Mouse (Mus musculus) forebrain, postnatal 0 days (tissue): ENCODE measurements around the gene Pla2g4b. TPM values are rescaled to one million over a fixed set of nuclear protein-coding genes. Genes with fewer than 3 reads are reported as not detected.

Experiments
- ATAC-seq: fragments of 200-750 bp; cut with Nextera tagmentation; 2 replicates; pipeline ENCODE4 v1.8.0; 2017; ENCODE audit warnings: mild to moderate bottlenecking, moderate library complexity
- DNase-seq: peaks from one replicate; pipeline ENCODE4 v3.0.0-alpha.2; 2015
- H3K27ac ChIP-seq: fragments of 300-500 bp; sonication (generic); 2 replicates; pipeline ENCODE4 v1.5.1; 2014; ENCODE audit warnings: low read depth, mild to moderate bottlenecking, antibody characterized with exemption, low read length, moderate library complexity, mixed read lengths
- H3K27me3 ChIP-seq: fragments of 300-500 bp; sonication (generic); 2 replicates; pipeline ENCODE4 v1.6.1; 2014; ENCODE audit warnings: mild to moderate bottlenecking, low read length, mixed read lengths; ENCODE audit not compliant: insufficient read depth
- H3K36me3 ChIP-seq: fragments of 300-500 bp; sonication (generic); 2 replicates; pipeline ENCODE4 v1.6.1; 2014; ENCODE audit warnings: mild to moderate bottlenecking, moderate library complexity; ENCODE audit not compliant: insufficient read depth
- H3K4me1 ChIP-seq: fragments of 300-500 bp; sonication (generic); 2 replicates; pipeline ENCODE4 v1.6.1; 2014; ENCODE audit warnings: antibody characterized with exemption; ENCODE audit not compliant: insufficient read depth
- H3K4me2 ChIP-seq: fragments of 300-500 bp; sonication (generic); 2 replicates; pipeline ENCODE4 v1.6.1; 2014; ENCODE audit warnings: low read depth, mild to moderate bottlenecking, moderate library complexity
- H3K4me3 ChIP-seq: fragments of 300-500 bp; sonication (generic); 2 replicates; pipeline ENCODE4 v1.5.1; 2014; ENCODE audit warnings: low read depth, low read length, mixed read lengths
- H3K9ac ChIP-seq: fragments of 300-500 bp; sonication (generic); 2 replicates; pipeline ENCODE4 v1.6.1; 2014; ENCODE audit warnings: mild to moderate bottlenecking
- H3K9me3 ChIP-seq: fragments of 300-500 bp; sonication (generic); 2 replicates; pipeline ENCODE4 v1.6.1; 2016; ENCODE audit warnings: low read length
- CTCF ChIP-seq: sonication (generic); IDR thresholded peaks from 2 replicates; pipeline ENCODE4 v1.5.1; 2016; ENCODE audit warnings: antibody characterized with exemption, control low read depth, low read depth
- WGBS: fragments of 180-500 bp; shearing (Covaris S2); extraction: QIAGEN DNeasy Blood & Tissue Kit; methylation state at CpG from one replicate; pipeline ENCODE4 v1.1.7; 2014; 5-methylcytosine and 5-hydroxymethylcytosine counted together
- polyA plus RNA-seq: library from polyadenylated mRNA; unstranded; fragments of >200 nt; fragmentation: Nextera tagmentation; extraction: Ambion mirVana; gene quantifications from 2 replicates; pipeline ENCODE4 v1.2.1, GENCODE M21; 2015
- total RNA-seq: library from RNA; depleted of rRNA; stranded (reverse); fragments of >200 nt; gene quantifications from 2 replicates; pipeline ENCODE4 v1.2.3, GENCODE M21; 2014

The Pla2g4b gene
- total and polyA plus RNA-seq, 2 experiments from 2014 or later, result 0.13 to 11.1 TPM

DNA sequence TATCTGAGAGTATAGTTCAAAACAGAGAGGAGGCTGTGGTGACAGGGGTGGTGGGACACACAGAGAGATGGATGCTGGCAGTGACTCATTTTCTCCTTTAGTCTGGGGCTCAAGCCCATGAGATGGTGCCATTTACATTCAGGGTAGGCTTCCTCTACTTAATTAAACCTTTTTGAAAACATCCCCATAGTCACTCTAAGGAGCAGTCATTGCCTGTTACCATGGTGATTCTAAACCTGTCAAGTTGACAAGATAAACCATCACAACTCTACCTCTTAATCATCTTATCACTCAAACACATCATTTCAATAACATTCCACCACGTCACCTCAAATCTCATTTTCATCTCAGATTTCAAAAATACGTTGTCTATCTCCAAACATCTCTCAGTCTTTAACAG, 29.2 kb upstream of the Pla2g4b start:
- H3K9me3 ChIP-seq, result no peaks in the 10 kb centered on the region
- no peak overlapping the region for H3K9ac ChIP-seq
- ATAC-seq, result peak; percentile 85
- no peak overlapping the region for H3K4me3 ChIP-seq
- no peak overlapping the region for H3K27ac ChIP-seq
- no peaks in the 10 kb centered on the region for H3K27me3 ChIP-seq
- H3K4me1 ChIP-seq, result no peaks in the 10 kb centered on the region
- no peak for TF ChIP-seq CTCF
- DNase-seq, result peak; percentile 14
- peaks cover 15% of the 10 kb centered on the region for H3K36me3 ChIP-seq
- WGBS, result 67% methylated on average over 2 of the region's 2 CpGs
- no peak overlapping the region for H3K4me2 ChIP-seq

DNA sequence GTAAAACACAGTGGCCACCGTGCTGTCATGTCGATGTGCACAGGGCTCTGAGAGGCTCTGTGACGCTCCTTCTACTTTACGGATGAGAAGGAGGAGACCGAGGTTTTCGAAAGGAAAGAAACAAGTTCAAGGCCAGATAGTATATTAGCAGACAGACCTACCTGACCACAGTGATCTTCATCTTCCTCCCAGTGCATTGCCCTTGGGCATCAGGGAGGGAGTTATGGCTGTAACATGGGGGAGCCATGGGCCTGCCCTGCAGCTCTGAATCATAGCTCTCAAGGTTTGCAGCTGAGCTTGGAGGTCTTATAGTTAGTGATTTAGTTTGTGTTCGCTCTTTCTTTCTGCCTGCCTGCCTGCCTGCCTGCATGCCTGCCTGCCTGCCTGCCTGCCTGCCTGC, 26.5 kb upstream of the Pla2g4b start:
- Histone ChIP-seq H3K27ac (no peak overlapping the region), H3K27me3 (no peaks in the 10 kb centered on the region), H3K4me3 (no peak overlapping the region), H3K9me3 (no peaks in the 10 kb centered on the region), H3K36me3 (0 out of 2 replicates have a peak, but pooled peaks cover 9% of the 10 kb centered on the region), H3K4me2 (no peak overlapping the region), H3K4me1 (no peaks in the 10 kb centered on the region), H3K9ac (no peak overlapping the region)
- 94% methylated on average over 7 of the region's 7 CpGs for WGBS
- TF ChIP-seq CTCF, result no peak
- ATAC-seq, result no peak
- DNase-seq, result no peak

DNA sequence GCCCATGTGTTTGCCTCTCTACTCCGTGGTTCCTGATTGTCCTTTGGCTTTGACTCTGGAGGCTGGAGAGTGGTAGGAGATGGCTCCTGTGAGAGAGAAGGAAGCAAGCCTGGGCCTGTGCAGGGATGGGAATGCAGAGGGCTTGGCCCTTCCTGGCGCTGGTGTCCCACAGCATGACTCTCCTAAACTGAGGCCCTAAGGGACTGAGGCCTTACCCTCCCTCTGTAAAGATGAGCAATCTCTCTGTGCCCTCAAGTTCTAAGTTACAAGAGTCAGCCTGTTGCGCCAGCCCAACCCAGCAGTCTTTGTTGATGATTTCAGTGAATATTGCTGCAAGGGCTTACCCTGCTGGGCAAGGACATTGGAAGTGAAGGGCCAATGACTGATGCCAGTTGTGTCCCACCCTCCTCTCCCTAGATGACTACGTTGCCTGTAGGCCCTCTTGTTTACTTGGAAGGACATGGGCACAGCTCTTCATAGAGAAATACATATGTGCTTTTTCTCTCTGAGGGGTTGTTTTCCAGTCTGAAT, 25.5 kb upstream of the Pla2g4b start:
- Histone ChIP-seq H3K36me3 (peaks cover 12% of the 10 kb centered on the region), H3K4me2 (no peak overlapping the region), H3K27ac (no peak overlapping the region), H3K9me3 (no peaks in the 10 kb centered on the region), H3K4me3 (no peak overlapping the region), H3K4me1 (no peaks in the 10 kb centered on the region), H3K9ac (no peak overlapping the region), H3K27me3 (no peaks in the 10 kb centered on the region)
- TF ChIP-seq CTCF, result no peak
- ATAC-seq, result no peak
- WGBS, result 81% methylated on average over 4 of the region's 4 CpGs
- DNase-seq, result no peak

DNA sequence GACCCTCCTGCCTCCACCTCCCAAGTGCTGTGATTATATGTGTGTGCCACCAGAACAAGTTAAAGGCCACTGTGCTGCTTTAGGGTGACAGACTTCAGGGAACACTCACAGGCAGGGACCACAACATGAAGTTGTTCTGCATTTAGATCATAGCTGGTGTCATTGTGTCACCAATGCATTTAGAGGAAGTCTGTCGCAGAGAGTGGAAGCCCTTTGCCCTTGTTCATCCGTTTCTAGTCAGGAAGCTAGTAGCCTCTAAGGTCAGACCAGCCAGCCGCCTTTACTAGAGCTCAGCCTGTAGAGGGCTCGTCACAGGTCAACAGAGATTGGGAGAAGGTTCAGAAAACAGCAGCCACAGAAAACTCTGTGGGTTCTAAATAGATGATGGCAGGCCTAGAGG, 24.5 kb upstream of the Pla2g4b start:
- DNase-seq (no peak), ATAC-seq (no peak; the same call in 1 of the 2 replicates)
- no peak overlapping the region for H3K27ac ChIP-seq
- no peak overlapping the region for H3K4me2 ChIP-seq
- no peaks in the 10 kb centered on the region for H3K9me3 ChIP-seq
- H3K4me1 ChIP-seq, result no peaks in the 10 kb centered on the region
- H3K4me3 ChIP-seq, result no peak overlapping the region
- H3K9ac ChIP-seq, result no peak overlapping the region
- peaks cover 16% of the 10 kb centered on the region for H3K36me3 ChIP-seq
- 79% methylated on average over 4 of the region's 4 CpGs for WGBS
- H3K27me3 ChIP-seq, result no peaks in the 10 kb centered on the region
- no peak for TF ChIP-seq CTCF

DNA sequence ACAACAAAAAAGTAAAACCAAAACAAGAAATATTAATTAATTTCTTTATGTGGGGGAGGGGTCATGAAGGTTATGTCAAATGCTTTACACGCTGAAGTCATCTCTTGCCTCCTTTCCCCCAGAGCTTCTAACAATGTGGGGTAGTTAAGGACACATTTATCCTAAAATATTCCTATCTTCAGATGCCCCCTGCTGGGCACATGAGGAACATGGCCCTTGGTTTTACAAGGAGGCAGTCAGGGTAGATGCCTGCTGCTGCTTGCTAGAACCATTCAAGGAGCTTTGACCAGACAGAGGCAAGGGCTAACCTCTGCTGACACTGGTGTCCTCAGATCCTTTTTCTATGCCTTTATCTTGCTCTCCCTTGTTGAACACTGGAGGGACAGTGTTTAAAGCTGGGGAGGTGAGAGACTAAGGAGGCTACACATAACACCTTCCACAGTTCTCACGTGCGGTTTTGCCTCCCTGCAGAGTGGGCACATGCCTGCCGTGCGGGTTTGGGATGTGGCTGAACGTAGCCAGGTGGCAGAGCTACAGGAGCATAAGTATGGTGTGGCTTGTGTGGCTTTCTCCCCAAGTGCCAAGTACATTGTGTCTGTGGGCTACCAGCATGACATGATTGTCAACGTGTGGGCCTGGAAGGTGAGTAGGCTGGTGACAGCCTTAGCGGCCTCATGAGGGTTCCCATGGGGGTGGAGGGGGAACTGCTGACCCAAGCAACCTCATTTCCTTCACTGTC, 21.6 kb upstream of the Pla2g4b start:
- TF ChIP-seq CTCF, result peak; percentile 77
- Histone ChIP-seq H3K27ac (no peak overlapping the region), H3K27me3 (no peaks in the 10 kb centered on the region), H3K9me3 (no peaks in the 10 kb centered on the region), H3K4me1 (no peaks in the 10 kb centered on the region), H3K9ac (no peak overlapping the region), H3K4me3 (no peak overlapping the region), H3K4me2 (no peak overlapping the region), H3K36me3 (peaks cover 26% of the 10 kb centered on the region)
- WGBS, result 83% methylated on average over 8 of the region's 8 CpGs
- DNase-seq, result peak; percentile 78
- peak; percentile 76 for ATAC-seq

DNA sequence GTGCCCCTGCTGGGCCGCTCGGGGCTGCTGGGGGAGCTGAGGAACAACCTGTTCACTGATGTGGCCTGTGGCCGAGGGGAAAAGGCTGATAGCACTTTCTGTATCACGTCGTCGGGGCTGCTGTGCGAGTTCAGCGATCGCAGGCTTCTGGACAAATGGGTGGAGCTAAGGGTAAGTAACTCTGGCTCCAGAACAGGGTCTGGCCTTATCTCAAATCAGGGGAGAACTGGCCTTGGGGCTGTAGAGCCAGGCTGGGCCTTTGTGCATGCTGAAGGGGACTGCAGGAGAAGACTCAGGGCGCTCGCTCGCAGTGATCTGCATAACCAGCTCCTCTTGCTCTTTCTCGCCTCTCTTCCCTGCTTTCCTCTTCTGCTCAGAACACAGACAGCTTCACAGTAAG, 20.3 kb upstream of the Pla2g4b start:
- no peak for DNase-seq
- WGBS, result 93% methylated on average over 13 of the region's 13 CpGs
- no peak overlapping the region for H3K4me2 ChIP-seq

DNA sequence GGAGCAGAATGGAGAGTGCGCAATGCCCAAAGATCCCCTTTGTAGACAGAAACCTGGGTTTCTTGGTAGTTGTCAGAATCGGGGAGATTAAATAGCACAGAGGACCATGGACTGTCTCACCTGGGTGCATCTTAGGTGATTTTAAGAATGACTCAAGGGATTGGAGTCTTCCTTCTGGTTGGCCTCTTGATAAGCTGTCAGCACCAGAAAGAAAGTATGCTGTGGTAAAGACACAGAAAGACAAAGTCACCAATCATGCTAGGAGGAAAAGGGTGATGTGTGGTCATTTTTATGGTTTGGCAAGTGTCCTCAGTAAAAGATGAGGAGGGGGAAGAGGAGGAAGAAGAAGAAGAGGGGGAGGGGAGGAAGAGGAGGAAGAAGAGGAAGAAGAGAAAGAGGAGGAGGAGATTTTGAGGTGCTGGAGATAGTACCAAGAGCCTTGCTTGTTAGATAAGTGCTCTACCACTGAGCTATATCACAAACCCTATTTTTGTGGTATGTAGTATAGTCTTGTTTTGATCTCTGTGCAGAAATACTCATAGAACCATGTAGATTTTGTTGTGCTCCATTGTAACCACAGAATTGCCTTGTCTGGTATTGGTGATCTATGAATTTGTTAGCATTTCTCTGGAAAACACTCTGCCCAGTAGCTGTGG, 19.3 kb upstream of the Pla2g4b start:
- no peak for TF ChIP-seq CTCF
- H3K36me3 ChIP-seq, result peaks cover 44% of the 10 kb centered on the region
- WGBS, result 95% methylated on average over 2 of the region's 2 CpGs

More for the DNA sequence above, 20.3 kb upstream of the Pla2g4b start:
- Histone ChIP-seq H3K4me1 (no peaks in the 10 kb centered on the region), H3K36me3 (peaks cover 36% of the 10 kb centered on the region), H3K9ac (no peak overlapping the region), H3K27me3 (no peaks in the 10 kb centered on the region), H3K27ac (no peak overlapping the region), H3K9me3 (no peaks in the 10 kb centered on the region), H3K4me3 (no peak overlapping the region)
- ATAC-seq, result no peak
- no peak for TF ChIP-seq CTCF

More for the DNA sequence above, 19.3 kb upstream of the Pla2g4b start:
- Histone ChIP-seq H3K4me1 (no peaks in the 10 kb centered on the region), H3K9ac (no peak overlapping the region), H3K4me3 (no peak overlapping the region), H3K27ac (no peak overlapping the region), H3K27me3 (no peaks in the 10 kb centered on the region), H3K4me2 (no peak overlapping the region), H3K9me3 (no peaks in the 10 kb centered on the region)
- no peak for ATAC-seq
- no peak for DNase-seq
